Mouse (Mus musculus): ENCODE results near the gene Dtd1.

Gene Dtd1

DNA sequence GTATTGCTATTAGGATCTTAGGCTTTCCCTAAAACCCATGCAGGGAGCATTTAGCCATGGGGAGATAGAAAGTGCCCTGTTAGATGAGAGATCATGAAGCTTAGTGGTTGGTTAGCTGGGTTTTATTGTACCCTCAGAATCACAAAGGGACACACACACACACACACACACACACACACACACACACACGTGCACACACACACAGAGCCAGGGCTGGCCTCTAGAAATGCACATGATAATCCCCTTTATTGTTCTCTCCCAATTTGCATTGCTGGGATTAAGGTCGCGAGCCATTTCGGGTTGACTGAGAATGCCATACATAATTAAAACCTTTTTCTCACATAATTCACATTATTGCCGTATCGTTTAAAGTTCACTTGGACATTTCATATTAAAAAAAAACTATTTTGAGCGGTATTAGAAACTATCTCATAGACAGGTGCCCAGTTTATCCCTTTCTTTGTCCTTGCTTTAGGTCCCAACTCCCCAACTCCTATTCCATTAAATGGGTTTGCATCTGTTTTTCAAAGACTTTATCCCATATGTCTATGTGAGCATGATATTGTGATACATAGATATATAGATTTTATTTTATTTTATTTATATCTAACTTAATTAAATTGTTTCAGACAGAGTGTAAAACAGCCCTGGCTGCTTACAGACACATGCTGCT lies 164.6 kb downstream of the Dtd1 start:
- DNase-seq (ENCODE audit: extremely low read depth, insufficient read length, low spot score), result no peak

DNA sequence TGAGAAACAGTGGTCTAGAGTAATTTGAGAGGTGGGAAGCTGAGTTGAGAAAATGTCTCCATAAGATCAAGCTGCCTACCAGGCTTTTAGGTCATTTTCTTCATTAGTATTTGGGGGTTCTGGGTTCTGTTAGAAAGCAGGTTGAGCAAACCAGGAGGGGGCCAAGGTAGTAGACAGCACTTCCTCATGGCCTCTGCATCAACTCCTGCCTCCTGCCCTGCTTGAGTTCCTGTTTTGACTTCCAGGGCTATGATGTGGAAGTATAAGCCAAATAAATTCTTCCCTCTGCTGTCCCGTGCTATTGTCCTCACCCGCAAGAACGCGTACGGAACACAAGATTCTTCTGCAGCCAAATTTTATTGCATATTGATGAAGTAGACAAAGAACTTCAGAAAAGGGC lies 165.5 kb downstream of the Dtd1 start:
- no peak for DNase-seq (ENCODE audit: extremely low read depth, insufficient read length, low spot score)

DNA sequence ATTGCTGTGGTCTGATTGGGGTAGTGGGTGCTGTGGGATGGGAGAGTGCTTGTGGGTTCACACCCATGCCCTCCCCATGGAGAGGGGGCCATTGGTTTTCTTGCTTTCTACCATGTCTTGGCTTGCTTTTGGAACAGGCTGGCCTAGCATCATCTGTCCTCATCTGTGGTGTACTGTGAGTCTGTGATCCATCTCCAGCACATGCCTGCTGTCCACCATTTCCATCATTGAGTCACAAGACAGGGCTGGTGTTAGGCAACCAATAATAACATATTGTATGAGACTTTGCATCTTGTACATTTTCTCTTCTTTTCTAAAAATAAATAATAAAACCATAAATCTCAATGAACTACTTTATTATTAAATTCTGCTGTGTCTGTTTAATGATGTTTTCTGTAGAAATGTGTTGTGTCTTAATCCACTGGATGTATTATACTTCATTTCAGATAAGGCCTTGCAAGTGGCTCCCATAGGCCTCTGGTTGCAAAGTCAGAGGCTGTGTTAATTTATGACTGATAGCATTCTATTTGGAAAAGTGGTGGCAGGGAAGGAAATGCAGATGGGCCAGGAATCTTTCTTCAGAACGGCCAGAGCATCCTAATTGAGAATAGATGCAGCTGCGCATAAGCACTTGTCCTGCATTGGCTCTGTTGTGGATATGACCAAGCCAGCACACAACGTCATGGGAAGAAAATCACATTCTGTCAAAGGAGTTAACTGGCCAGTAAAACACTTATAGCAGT lies 168.8 kb downstream of the Dtd1 start:
- no peak for DNase-seq (ENCODE audit: extremely low read depth, insufficient read length, low spot score)

DNA sequence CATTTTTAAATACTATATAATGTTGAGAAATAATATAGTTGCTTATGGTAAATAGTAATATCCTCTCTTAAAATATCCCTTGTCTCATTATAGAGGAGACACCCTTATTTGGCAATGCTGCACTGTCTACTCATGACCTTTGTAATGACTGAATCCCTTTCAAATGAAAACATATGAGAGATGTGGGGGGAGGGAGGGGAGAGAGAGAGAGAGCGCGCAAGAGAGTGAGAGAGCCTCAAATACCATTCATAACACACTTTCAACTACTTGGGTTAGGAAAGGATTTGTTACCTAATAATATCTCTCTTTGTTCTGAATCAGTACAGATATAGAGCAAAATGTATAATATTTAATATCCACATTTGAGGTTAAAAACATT lies 169.4 kb downstream of the Dtd1 start:
- DNase-seq (ENCODE audit: extremely low read depth, insufficient read length, low spot score), result no peak

DNA sequence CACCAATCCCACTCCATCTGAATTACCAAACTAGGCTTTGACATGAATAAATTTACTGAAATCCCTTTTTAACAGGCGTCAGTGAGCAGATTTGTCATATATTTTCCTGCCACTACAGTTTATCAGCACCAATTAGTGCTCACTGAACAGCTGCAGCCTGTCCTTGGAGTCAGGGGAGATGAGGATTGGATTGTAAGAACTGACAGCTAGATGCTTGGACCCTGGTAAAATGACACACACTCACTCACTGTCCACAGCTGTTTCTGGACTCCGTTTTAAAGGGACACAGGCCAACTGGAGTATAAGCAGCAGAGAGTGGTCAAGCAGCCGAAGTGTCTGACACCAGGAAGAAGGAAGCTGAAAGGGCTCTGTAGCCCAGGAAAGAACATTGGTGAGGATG lies 169.9 kb downstream of the Dtd1 start:
- DNase-seq (ENCODE audit: extremely low read depth, insufficient read length, low spot score), result no peak

DNA sequence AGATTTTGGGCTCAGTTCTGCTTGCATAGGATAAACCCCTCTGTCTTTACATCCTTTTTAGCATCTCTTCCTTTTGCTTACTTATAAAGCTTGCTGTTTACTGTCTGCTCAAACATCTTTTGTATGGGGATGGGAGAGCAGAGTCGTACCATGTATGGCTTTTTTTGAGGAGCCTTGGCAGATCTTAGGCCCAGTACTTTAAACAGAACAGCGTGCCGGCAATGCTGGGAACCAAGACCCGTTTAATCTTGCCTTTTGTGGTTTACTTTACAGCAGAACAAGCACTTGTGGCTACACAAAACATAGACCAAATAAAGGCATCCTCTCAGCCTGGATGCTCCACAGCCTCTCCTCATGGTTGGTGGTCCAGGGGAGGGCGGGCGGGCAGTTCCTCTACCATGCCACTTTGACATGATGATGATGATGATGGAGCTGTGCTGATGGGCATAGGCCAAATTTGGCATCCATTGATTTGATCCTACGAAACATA lies 170.8 kb downstream of the Dtd1 start:
- DNase-seq (ENCODE audit: extremely low read depth, insufficient read length, low spot score), result no peak

DNA sequence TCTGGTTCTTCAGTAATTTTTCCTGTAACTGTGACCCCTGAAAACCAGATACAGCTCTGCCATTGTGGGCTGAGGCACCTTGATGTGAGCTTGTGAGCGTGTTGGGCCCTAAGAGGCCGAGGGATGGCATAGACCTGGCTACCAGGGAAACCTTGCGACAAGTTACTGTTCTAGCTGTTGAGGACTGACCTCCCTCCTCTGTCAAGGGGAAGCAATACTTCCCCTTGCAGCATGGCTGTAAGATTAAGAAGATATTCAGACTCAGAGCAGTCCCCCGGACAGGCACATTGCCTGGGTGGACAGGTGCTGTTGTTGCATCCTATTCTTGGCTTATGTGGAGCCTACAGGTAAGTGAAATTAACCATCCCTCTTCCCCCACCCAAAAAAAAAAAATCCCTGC lies 172.1 kb downstream of the Dtd1 start:
- DNase-seq (ENCODE audit: extremely low read depth, insufficient read length, low spot score), result no peak

DNA sequence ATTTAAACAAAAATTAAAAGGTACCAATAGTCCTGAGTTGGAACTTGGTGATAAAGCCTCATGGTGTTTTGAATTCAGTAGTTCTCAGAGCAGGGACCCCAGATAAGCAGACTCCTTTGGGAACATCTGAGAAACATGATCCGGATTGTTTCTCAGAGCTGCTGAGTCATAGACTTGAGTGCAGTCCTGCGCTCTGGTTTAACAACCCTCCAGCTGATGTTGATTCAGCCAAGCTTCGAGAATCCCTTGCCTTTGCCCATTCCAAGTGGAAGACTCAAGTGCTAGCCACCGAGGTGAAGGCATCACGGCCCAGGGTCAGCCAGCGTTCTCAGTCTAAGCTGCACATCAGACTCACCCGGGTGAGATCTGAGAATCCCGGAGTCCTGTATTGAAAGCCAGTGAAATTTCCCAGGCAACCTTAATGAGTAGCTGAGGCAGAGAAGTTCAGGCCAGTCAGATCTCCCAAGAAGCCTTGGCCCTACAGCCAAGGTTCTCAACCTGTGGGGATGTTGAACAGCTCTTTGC lies 175.0 kb downstream of the Dtd1 start:
- no peak for DNase-seq (ENCODE audit: extremely low read depth, insufficient read length, low spot score)

DNA sequence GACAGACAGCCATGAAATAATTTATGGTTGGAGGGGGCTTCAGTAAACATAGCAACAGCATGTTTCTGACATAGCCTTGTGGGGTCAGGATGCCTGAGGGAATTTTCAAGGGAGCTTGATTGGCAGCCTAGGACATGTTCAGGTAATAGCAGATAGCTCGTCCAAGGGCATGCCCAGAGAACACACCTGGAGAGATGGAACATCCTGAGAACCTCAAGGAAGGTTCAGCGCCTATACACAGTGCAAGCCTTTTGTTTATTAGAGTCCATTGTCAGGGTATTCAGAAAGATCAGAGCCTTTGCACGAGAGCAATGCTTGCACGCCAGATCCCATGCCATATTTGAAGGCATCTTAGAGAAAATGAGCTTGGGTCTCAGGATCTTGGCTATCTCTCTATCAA lies 175.9 kb downstream of the Dtd1 start:
- no peak for DNase-seq (ENCODE audit: extremely low read depth, insufficient read length, low spot score)

DNA sequence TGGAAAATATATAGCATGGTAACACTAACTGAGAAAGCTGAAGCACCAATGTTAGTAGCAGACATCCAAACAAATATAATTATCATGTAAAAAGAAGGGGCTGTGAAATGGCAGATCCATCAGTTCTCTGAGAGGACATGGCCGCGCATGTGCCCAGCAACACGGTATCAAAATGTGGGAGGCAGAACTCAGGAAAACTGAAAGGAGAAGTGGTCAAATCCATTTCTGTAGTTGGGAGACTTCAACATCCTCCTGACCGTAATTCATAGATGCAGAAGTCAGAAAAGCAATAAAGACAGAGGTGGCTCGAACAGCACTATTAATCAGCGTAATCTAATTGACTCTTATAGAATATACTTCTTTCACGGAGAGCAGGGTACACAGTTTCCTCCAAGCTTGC lies 179.6 kb downstream of the Dtd1 start:
- no peak for DNase-seq (ENCODE audit: extremely low read depth, insufficient read length, low spot score)

DNA sequence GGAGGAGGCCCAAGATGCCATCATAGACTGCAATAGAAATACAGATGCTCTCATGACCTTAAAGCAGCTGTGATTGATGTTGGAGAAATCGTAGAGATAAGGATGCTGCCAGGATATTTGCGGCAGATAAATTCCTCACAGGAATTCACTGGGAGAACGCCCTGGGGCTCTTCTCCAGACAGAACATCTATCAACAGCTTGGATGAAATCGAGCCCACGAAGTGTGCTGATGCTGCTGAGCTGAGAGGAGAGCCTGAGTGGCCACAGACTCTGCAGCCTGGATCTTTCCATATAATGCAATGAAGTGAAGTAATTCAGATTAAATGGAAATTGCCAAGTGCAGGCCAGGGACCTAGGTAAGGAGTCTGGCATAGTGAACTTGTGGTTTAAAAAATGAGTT lies 181.0 kb downstream of the Dtd1 start:
- no peak for DNase-seq (ENCODE audit: extremely low read depth, insufficient read length, low spot score)

DNA sequence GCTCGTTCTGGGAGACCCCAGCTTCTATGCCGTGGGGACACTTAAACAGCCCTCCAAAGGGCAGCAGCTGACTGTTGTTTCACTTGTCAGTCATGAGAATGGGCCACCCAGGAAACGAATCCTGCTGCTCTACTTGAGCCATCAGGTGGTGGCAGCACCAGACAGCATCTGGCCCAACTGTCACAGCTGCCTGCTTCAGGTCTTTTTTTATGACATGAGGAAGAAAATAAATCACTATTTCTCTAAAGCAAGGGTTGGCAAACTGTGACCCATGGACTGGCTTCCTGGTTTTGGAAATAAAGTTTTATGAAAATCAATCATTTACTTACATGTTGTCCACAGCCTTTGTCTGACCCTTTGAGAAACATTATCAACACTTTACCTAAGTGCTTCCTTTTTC lies 182.2 kb downstream of the Dtd1 start:
- no peak for DNase-seq (ENCODE audit: extremely low read depth, insufficient read length, low spot score)

DNA sequence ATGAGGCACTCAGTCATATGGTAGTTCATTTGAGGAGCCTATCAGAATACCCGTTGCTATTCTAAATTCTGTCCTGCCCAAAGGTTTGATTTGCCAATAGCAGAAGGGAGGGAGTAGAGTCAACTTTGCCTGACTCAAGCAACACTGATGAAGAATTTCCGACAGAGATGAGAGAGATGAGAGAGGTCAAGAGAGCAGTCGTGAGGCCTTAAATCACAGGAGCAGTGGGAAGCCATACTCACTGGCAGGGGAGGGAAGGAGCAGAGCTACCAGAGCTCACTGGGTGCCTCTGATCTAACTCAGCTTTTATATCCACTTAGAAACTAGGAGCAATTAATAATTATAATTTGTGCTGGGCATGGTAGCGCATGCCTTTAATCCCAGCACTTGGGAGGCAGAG lies 182.8 kb downstream of the Dtd1 start:
- no peak for DNase-seq (ENCODE audit: extremely low read depth, insufficient read length, low spot score)

DNA sequence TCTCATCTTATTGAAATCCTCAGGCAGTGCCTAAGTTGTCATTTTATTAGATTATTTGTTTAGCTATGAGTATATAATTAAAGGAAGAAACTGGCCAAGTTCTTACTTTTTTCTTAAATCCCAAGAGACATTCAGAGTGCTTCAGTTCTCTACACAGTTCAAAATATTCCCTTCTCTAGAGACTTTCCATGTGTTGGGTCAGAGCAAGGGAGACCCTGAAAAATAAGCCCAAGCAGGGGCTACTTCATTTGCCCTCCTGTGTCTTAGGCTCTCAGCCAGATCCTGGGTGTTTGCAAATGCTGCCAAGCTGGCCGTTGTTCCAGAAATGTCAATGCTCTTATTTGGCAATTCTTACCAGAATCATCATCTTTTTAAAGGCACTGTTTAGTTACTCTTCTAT lies 183.5 kb downstream of the Dtd1 start:
- no peak for DNase-seq (ENCODE audit: extremely low read depth, insufficient read length, low spot score)

DNA sequence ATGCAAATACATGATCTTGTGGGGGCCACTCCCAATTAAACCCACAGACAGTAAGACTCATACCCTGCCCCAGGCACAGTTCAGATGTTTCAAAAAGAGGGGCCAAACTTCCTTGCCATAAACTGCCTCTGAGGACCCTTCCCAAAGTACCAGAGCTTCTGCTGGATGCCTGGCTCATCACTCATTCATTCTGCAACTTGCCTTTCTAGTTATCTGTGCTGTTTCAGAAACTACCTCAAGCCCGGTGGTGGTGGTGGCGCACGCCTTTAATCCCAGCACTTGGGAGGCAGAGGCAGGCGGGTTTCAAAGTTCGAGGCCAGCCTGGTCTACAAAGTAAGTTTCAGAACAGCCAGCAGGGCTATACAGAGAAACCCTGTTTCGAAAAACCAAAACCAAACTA lies 184.1 kb downstream of the Dtd1 start:
- no peak for DNase-seq (ENCODE audit: extremely low read depth, insufficient read length, low spot score)

DNA sequence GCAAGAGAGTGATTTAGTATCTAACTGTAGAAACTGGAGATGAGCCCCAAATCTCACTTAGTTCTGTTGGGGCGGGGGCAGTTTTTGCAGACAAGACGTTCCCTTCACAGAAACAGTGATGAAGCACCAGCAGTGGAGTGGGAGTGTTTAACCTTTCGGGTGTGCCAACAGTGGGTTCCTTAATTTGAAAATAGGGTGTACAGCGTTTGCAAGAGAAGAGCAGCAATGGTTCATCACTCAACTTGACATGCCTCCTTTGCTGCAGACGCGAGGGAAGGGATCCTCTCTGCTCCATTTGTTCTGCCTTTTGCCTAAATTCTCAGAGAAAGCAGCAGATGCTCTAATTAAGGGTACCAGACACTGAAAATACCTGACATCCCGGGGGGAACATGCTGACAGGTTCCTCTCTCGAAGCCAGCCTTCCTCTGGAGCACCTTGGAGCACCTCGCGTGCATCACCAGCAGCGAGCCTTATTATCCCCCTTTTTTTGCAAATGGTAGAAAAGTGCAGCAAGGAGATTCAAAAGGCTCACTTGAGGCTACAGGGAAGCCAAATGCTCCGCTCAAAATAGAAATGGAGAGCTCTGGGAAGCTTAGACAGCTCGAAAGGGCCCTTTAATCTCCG lies 192.1 kb downstream of the Dtd1 start:
- no peak for DNase-seq (ENCODE audit: extremely low read depth, insufficient read length, low spot score)

DNA sequence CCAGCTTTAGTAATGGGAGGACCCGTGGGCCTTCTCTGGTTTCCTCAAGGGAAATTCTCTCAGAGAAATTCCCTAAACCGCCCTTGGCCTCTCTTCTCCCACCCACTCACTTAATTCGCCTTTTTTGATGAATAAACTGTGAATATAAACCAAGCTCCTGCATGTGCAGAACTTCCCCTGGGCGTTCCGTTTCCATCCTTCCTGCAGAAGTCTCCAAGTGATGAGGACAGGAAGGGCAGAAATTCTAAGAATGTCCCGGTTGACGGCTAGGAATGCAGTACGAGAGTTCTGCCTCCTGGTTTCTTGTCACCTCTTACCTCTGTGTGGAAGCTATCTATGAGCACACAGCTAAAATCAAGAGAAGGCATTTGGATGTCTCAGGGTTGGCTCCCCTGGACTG lies 197.8 kb downstream of the Dtd1 start:
- no peak for DNase-seq (ENCODE audit: extremely low read depth, insufficient read length, low spot score)

DNA sequence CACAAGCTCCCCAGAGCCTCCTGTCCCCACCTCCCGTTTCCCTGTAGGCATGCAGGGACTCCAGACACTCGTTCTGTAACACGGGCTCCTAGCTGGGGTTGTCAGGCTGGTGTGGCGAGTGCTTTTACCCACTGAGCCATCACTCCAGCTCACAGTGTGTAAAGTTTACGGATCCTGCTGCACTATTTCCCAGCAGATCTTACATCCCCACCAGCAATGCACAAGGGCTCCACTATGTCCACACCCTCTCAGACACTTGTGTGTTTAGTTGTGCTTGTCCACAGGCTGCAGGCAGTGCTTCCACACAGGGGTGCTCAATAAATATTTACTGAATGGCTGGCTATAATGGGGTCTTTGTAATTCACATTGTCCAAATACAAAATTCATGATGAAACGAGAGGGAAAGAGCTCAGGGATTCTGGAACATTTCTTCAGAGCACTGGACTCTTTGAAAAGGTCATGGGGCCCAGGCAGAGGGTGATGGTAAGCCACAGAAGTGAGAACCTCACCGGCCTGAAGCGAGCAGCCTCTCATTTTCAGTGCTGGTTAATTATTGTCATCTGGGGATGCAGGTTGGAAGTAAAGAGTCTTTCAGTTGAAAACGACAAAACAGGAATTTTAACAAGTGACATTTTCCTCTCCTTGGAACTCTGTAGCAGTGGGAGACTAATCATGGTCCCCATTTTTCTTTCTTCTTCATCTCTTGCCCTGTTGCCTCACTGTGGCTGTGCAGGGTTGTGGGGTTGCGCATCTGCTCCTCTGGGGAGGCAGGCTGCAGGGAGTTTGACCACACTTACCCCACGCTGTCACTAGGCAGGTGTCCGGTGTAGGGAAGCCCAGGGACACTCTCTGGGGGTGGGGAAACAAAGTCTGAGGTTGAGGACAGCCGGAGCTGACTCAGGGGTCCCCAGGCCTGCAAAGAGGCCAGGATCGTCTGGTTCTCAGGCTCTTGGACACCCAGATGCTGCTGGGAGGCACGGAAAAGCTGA lies 208.4 kb downstream of the Dtd1 start:
- no peak for DNase-seq (ENCODE audit: extremely low read depth, insufficient read length, low spot score)

Measured in 3134 (cell line).